Mouse (Mus musculus): ENCODE measurements around the gene Olfr373. TPM values are rescaled to one million over a fixed set of nuclear protein-coding genes. Genes with fewer than 3 reads are reported as not detected.

The Olfr373 gene
- polyA plus RNA-seq, 1 experiment = not detected

- Histone ChIP-seq H3K27ac (ENCODE audit: insufficient read depth, low read depth, low read length) (no peak overlapping the region), H3K4me3 (ENCODE audit: insufficient read depth, low read length) (no peak overlapping the region), H3K4me1 (ENCODE audit: control insufficient read depth, insufficient read depth, low read length) (peaks cover 26% of the 10 kb centered on the region)
- TF ChIP-seq CTCF (IDR thresholded peaks at IDR 0.05; ENCODE audit: low read depth, low read length) (no peak), POLR2A (IDR thresholded peaks at IDR 0.05; ENCODE audit: borderline replicate concordance, low read depth, low read length) (no peak)
Measured at GRCm38 (mm10) chr8:72132891-72133290, 49.9 kb downstream of the Olfr373 start.

- Histone ChIP-seq H3K4me3 (ENCODE audit: insufficient read depth, low read length) (no peak overlapping the region), H3K4me1 (ENCODE audit: control insufficient read depth, insufficient read depth, low read length) (peaks cover 31% of the 10 kb centered on the region), H3K27ac (ENCODE audit: insufficient read depth, low read depth, low read length) (no peak overlapping the region)
- TF ChIP-seq CTCF (IDR thresholded peaks at IDR 0.05; ENCODE audit: low read depth, low read length) = no peak
- TF ChIP-seq POLR2A (IDR thresholded peaks at IDR 0.05; ENCODE audit: borderline replicate concordance, low read depth, low read length) = no peak
Measured at GRCm38 (mm10) chr8:72133507-72133906, 50.5 kb downstream of the Olfr373 start.

- TF ChIP-seq POLR2A (IDR thresholded peaks at IDR 0.05; ENCODE audit: borderline replicate concordance, low read depth, low read length) = no peak
- no peak for TF ChIP-seq CTCF (IDR thresholded peaks at IDR 0.05; ENCODE audit: low read depth, low read length)
- Histone ChIP-seq H3K27ac (ENCODE audit: insufficient read depth, low read depth, low read length) (peak within 1 kb of the TSS; percentile 87), H3K4me1 (ENCODE audit: control insufficient read depth, insufficient read depth, low read length) (peaks cover 35% of the 10 kb centered on the region), H3K4me3 (ENCODE audit: insufficient read depth, low read length) (peak within 1 kb of the TSS; percentile 69)
Measured at GRCm38 (mm10) chr8:72134756-72135445, 51.9 kb downstream of the Olfr373 start, which contains the start of gene Tpm4. Gene Tpm4, plus strand, starts transcription at chr8:72134975.

- Histone ChIP-seq H3K4me1 (ENCODE audit: control insufficient read depth, insufficient read depth, low read length) (peaks cover 35% of the 10 kb centered on the region), H3K27ac (ENCODE audit: insufficient read depth, low read depth, low read length) (peak overlapping the region; percentile 87), H3K4me3 (ENCODE audit: insufficient read depth, low read length) (peak overlapping the region; percentile 69)
- TF ChIP-seq CTCF (IDR thresholded peaks at IDR 0.05; ENCODE audit: low read depth, low read length) (no peak; the same call in 1 of the 2 replicates), POLR2A (IDR thresholded peaks at IDR 0.05; ENCODE audit: borderline replicate concordance, low read depth, low read length) (no peak)
Measured at GRCm38 (mm10) chr8:72135446-72136301, 52.7 kb downstream of the Olfr373 start.

- Histone ChIP-seq H3K27ac (ENCODE audit: insufficient read depth, low read depth, low read length) (peak overlapping the region; percentile 87), H3K4me1 (ENCODE audit: control insufficient read depth, insufficient read depth, low read length) (peaks cover 35% of the 10 kb centered on the region), H3K4me3 (ENCODE audit: insufficient read depth, low read length) (peak overlapping the region; percentile 69)
- TF ChIP-seq CTCF (IDR thresholded peaks at IDR 0.05; ENCODE audit: low read depth, low read length) (no peak), POLR2A (IDR thresholded peaks at IDR 0.05; ENCODE audit: borderline replicate concordance, low read depth, low read length) (no peak)
Measured at GRCm38 (mm10) chr8:72136302-72136978, 53.5 kb downstream of the Olfr373 start.

- peaks cover 35% of the 10 kb centered on the region for H3K4me1 ChIP-seq (ENCODE audit: control insufficient read depth, insufficient read depth, low read length)
- H3K4me3 ChIP-seq (ENCODE audit: insufficient read depth, low read length) = no peak overlapping the region
- TF ChIP-seq CTCF (IDR thresholded peaks at IDR 0.05; ENCODE audit: low read depth, low read length) (no peak), POLR2A (IDR thresholded peaks at IDR 0.05; ENCODE audit: borderline replicate concordance, low read depth, low read length) (no peak)
Measured at GRCm38 (mm10) chr8:72137431-72137830, 54.5 kb downstream of the Olfr373 start.

GRCm38 (mm10) chr8:72138456-72138855 lies 55.5 kb downstream of the Olfr373 start:
- Histone ChIP-seq H3K4me1 (ENCODE audit: control insufficient read depth, insufficient read depth, low read length) (peaks cover 33% of the 10 kb centered on the region), H3K4me3 (ENCODE audit: insufficient read depth, low read length) (no peak overlapping the region), H3K27ac (ENCODE audit: insufficient read depth, low read depth, low read length) (no peak overlapping the region)
- TF ChIP-seq POLR2A (IDR thresholded peaks at IDR 0.05; ENCODE audit: borderline replicate concordance, low read depth, low read length) = no peak
- no peak for TF ChIP-seq CTCF (IDR thresholded peaks at IDR 0.05; ENCODE audit: low read depth, low read length)

More at GRCm38 (mm10) chr8:72137431-72137830, 54.5 kb downstream of the Olfr373 start:
- H3K27ac ChIP-seq (ENCODE audit: insufficient read depth, low read depth, low read length) = no peak overlapping the region

- Histone ChIP-seq H3K4me3 (ENCODE audit: insufficient read depth, low read length) (no peak overlapping the region), H3K27ac (ENCODE audit: insufficient read depth, low read depth, low read length) (peak overlapping the region; percentile 73; the same call in 1 of the 2 replicates), H3K4me1 (ENCODE audit: control insufficient read depth, insufficient read depth, low read length) (peaks cover 40% of the 10 kb centered on the region)
- TF ChIP-seq CTCF (IDR thresholded peaks at IDR 0.05; ENCODE audit: low read depth, low read length) (no peak), POLR2A (IDR thresholded peaks at IDR 0.05; ENCODE audit: borderline replicate concordance, low read depth, low read length) (no peak)
Measured at GRCm38 (mm10) chr8:72143256-72143824, 60.4 kb downstream of the Olfr373 start.

GRCm38 (mm10) chr8:72144345-72144975 lies 61.5 kb downstream of the Olfr373 start:
- no peak for TF ChIP-seq POLR2A (IDR thresholded peaks at IDR 0.05; ENCODE audit: borderline replicate concordance, low read depth, low read length)
- no peak for TF ChIP-seq CTCF (IDR thresholded peaks at IDR 0.05; ENCODE audit: low read depth, low read length)
- peaks cover 40% of the 10 kb centered on the region for H3K4me1 ChIP-seq (ENCODE audit: control insufficient read depth, insufficient read depth, low read length)
- H3K27ac ChIP-seq (ENCODE audit: insufficient read depth, low read depth, low read length) = peak overlapping the region; percentile 73
- no peak overlapping the region for H3K4me3 ChIP-seq (ENCODE audit: insufficient read depth, low read length)

Measured in bone marrow macrophage, adult 2 months (primary cell).